Mouse (Mus musculus) embryo, embryonic 9.5 days (tissue): Measurements from ENCODE around the gene Sc5d.
A peak's percentile ranks its signal among the peaks of the same experiment; 100 is the strongest.

Source experiments
- DNase-seq: peaks from one replicate; pipeline ENCODE4 v3.0.0-alpha.2; 2017; ENCODE audit errors: extremely low spot score

Gene Sc5d

DNA sequence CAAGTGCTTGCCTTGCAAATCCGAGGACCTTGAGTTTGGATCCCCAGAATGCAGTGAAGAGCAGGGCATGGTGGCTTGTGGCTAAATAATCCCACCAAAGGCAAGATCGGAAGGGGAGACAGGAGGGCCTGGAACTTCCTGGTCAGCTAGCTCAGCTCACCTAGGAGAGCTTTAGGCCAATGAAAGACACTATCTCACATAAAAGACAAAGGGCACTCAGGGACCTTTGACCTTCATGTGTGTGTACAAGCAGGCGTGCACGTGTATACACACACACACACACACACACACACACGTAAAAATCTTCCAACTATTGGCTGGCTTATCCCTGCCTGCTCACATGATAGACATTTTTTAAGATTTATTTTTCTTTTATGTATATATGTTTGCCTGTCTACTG is 3.6 kb downstream of the Sc5d start:
- DNase-seq, result no peak

GRCm38 (mm10) chr9:42249112-42249511 is 14.9 kb downstream of the Sc5d start:
- no peak for DNase-seq

DNA sequence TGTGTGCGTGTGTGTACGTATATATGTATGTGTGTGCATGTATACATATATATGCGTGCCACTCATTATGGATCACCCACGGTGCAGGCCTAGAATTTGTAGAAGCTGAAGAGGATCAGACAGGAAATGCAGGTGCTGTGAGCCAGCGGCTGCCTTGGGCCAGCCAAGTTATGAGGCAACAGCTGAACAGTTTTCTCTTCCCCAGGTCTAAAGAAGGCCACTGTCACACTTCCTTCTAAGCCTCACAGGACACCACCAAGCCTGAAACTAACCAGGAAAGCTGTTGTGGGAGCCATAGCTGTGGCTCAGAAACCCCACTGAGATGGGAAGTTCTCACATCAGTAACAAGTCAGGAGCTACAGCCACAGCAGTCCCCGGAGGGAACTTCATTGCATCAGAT is 17.4 kb downstream of the Sc5d start:
- DNase-seq, result no peak

GRCm38 (mm10) chr9:42244173-42244572 is 19.9 kb downstream of the Sc5d start:
- no peak for DNase-seq

GRCm38 (mm10) chr9:42241021-42241420 is 23.0 kb downstream of the Sc5d start:
- no peak for DNase-seq

DNA sequence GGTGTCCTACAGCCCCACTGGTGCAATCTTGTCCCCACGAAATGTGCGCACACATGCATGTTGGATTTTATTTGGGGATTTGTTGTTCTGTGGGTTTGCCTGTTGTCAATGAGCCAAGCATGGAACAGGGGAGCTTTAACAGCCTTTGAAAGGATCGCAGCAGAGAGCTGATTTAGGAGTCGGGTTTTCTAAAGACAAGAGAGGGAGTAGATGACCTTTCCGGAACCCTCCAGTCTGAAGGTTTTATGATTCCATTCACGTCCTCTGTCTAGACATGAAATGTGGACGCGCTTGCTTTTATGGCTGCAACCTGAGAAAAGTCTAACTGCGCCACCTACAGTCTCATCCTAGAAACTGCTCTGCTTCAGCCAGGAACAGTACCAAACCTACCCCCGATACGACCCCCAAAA is 23.5 kb downstream of the Sc5d start:
- DNase-seq, result peak; percentile 67

- no peak for DNase-seq
Observed at GRCm38 (mm10) chr9:42238827-42239226, 25.2 kb downstream of the Sc5d start.

DNA sequence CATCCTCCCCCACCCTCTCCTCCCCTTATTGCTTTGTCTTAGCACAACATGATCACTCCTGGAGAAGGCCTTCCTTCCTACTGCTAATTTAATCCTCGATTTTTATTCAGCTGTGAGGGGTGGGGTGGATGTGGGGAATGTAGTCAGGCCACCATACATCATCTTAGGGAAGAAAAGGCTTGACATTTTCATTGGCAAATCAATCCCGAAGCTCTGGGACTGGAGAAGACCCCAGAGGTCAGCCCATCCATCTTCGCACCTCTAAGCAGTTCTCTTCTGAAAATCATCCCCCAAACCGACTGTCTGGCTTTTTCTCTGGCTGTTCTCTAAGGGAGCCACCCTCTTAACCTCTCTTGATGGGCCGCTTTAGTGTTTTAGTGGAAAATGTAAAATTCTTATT is 32.9 kb downstream of the Sc5d start:
- DNase-seq, result no peak

- no peak for DNase-seq
Observed at GRCm38 (mm10) chr9:42230333-42230732, 33.7 kb downstream of the Sc5d start.

DNA sequence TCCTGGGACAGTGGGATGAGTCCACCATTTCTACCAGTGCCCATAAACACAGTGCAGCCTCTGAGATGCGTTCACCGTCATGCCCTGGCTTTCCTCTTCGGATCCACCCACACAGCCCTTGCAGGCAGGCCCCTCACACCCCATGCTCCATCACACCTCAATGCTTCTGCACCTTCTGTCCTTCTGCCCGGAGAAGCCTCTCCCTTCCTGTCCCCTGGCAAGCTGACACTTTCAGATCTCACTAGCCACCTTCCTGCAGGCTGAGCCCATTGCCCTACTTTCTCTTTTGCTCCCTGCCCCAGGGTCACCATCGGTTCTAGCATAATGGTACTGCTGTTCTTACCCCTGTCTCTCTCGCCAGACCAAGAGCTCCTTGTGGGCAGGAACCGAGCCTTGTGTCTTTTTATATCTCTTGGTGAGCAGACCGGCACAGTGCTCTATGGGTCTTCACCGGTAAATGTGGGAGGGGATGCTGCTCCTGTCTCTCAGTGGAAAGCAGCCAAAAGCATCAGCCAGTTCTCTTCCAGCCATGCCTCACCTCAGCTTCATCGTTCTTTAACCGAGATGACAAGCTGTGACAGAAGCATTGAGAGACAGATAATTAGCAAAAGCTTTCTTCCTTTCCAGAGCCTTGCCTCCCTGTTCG is 34.5 kb downstream of the Sc5d start:
- no peak for DNase-seq

- DNase-seq, result no peak
Observed at GRCm38 (mm10) chr9:42227804-42228203, 36.3 kb downstream of the Sc5d start.

- no peak for DNase-seq
Observed at GRCm38 (mm10) chr9:42219001-42219660, 44.9 kb downstream of the Sc5d start.

DNA sequence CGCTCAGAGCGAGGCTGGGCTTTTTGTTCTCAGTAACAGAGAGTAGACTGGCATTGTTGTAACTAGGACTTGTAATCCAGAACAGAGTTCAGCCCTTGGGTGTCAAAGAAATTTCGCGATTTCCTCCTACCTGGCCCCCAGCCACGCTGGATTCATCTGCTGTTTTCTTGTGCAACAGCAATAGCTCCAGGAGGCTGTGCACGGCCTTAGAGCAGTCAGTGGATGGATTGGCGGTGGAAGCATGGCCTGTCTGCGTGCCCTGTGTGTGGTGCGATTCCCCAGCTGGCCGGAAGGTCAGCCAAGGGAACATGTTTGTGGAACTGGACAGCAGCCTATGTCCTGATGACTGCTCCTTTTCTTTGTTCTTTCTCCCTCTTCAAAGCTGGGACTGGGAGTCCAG is 46.4 kb downstream of the Sc5d start:
- DNase-seq, result no peak

GRCm38 (mm10) chr9:42214116-42214515 is 49.9 kb downstream of the Sc5d start:
- no peak for DNase-seq

DNA sequence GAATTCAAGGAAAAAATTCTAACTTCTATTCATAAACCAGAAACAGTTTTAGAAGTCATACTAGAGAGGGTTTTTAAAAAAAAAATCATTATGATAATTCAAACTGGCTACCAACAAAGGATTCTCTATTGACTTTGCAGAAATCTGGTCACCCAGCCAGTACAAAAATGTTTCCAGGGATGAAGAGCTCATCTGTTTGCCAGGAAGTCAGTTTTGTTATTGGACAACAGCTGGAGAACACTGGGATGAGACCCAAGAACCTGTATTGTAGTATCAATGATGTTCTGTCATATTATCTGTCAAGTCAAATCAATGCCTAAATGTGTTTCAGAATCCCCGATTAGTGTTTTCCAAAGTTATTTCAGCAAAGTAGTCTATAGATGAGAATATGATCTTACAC is 50.9 kb downstream of the Sc5d start:
- DNase-seq, result no peak

- DNase-seq, result no peak
Observed at GRCm38 (mm10) chr9:42209666-42210065, 54.4 kb downstream of the Sc5d start.

DNA sequence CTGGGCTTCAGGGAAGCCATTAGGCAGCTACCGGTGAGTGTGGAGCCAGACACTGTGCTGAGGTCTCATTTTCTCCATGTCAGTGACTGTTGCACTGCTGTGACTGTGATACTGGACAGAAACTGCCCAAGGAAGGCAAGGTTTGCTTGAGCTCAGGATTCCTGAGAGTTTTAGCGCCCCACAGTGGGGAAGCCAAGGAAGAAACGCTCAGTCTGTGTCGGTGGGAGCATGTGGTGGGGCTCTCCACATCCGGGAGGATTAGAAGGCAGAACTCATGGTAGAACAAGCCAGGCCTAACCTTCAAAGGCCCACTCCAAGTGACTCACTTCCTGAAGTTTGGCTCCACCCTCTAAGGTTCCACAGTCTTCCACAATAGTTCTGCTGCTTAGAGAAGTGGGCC is 55.6 kb downstream of the Sc5d start:
- peak; percentile 31 for DNase-seq

DNA sequence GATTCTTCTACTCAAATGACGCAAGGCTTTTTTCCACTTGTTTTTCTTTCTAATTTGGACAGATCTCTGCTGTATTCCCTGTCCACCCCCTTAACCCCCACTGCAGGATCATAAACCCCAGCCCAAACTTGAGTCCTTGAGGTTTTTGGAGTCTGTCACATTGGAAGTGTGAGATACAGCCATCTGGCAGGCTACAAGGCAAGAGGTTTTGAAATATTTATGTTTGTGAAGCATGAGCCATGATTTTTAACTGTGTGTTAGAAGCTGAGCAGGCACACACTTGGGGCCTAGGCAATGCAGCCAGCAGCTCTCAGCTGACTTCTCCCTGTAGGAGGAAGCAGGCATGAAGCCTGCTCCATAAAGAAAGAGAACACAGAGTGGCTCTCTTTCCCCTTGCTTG is 57.3 kb downstream of the Sc5d start:
- no peak for DNase-seq

- DNase-seq, result no peak
Observed at GRCm38 (mm10) chr9:42202271-42202670, 61.8 kb downstream of the Sc5d start.
